Mouse (Mus musculus): ENCODE results near the gene Med20.
"Not testable (repeated sequence)": the region's sequence is repeated elsewhere in the genome, so short reads cannot be mapped to it uniquely, and the experiment has no call there.

The Med20 gene

GRCm38 (mm10) chr17:47628851-47629676 is 17.7 kb downstream of the Med20 start:
- DNase-seq, result peak; percentile 95

DNA sequence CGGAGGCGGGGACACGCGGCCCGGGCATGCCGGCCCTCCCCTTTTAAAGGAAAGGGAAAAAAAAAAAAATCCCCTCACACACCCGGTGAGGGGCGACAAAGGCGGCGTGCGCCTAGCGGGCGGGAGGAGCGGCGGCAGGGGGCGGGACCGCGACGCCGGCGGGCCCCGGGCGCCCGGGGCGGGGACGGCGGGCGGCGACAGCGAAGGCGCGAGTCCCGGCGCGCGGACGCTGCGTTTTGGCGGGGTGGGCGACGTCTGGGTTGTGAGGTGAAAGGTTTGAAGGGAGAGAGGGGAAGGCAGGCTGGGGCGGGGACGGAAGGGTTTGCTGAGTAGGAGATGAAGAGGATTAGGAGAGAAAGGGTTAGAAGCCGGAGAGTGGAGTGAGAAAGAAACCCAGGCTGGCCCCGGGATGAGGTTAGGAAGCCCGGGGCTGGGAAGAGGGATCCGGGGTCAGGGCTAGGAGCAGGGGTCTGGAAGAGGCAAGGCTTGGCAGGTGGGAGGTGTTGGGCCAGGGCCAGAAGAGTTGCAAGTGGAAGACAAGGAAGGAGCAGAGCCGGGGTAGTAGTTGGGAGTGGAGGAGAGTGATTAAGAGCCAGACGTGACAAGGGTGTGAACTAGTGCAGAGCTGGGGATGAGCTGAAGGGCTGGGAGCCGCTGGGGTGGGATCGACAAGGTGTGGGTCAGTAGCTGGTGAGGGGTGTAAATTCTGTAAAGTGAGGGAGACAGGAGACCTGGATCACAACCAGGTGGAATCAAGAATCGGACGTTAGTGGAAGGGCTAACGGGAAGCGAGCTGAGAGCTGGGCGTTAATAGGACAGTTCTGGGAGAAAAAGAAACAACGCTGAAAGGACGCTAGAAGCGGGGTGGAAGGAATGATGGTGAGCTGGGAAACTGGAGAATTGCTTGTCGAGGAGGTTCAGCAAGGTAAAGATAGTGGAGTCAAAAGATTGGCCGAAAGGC is 18.6 kb downstream of the Med20 start:
- peak; percentile 36 for DNase-seq

- DNase-seq, result no peak
Measured at GRCm38 (mm10) chr17:47630678-47631065, 19.3 kb downstream of the Med20 start, which contains the start of gene Usp49. Gene Usp49, plus strand, starts transcription at chr17:47630690.

DNA sequence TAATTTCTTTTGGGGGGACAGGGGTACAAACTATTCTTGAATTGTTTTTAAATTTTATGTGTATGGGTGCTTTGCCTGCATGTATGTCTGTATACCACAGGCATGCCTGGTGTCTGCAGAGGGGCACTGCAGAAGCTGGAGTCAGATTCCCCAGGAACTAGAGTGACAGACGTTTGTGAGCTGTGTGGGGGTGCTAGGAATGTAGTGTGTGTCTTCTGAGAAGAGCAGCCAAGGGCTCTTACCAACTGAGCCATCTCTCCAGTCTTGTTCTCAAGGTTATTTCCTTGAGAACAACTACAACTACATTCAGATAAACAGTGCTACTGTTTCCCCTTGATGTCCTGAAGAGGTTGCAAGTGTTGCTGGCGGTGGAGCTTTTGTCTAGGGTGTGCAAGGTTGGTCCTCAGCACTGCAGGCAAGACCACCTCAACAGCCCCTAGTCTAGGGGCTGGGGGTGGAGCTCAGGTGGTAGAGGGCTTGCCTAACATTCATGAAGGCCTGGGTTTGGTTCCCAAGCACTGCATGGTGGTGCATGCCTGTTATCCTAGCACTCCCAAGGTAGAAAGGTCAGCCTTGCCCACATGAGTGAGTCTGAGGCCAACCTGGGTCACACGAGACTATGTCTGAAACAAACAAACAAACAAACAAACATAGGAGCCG is 20.9 kb downstream of the Med20 start:
- DNase-seq, result no peak

DNA sequence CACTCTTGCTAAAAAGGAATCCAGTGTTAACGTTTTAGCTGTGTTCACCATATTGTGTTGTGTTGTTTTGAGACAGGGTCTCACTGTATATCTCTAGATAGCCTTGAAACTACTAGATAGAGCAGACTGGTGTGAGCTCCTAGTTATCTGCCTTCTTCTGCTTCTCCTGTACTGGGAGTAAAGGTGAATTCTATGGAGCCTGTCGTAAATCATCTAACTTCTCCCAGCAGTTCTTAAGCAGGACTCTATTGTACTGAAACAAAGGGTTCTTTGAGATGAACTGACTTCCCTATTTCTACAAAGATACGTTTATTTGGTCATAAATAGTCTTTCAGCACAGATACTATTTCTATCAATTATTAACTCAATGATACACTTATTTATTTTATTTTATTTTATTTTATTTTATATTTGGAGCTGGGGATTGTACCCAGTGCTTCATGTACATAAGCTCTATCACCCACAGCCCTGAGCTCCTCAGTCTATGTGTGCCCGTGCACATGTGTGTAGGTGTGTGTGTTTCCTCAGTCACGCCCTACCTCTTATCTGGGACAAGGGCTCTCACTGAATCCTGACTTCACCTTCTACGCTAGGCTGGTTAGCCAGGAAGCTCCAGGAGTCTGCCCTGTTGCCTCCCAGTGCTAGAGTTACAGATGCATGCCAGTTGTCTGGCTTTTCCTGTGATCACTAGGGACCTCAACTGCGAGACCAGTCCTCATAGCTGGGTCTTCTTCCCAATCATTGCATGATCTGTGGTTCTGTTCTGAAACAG is 22.8 kb downstream of the Med20 start:
- no peak for DNase-seq

DNA sequence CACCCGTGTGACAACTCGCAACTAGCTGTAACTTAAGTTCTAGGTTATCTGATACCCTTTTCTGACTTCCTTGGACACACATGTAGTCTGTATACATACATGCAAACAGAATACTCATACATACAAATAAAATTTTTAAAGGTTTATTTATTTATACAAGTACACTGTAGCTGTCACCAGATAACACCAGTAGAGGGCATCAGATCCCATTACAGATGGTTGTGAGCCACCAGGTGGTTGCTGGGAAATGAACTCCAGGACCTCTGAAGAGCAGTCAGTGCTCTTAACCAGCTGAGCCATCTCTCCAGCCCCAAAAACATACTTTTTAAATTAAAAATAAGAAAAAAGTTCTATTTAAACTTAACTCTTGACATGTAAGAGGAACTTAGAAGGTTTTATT is 31.6 kb downstream of the Med20 start:
- DNase-seq, result no peak

GRCm38 (mm10) chr17:47646683-47647082 is 35.3 kb downstream of the Med20 start:
- peak; percentile 79 for DNase-seq

GRCm38 (mm10) chr17:47648966-47649365 is 37.6 kb downstream of the Med20 start:
- no peak for DNase-seq

- no peak for DNase-seq
Measured at GRCm38 (mm10) chr17:47651953-47652352, 40.6 kb downstream of the Med20 start.

DNA sequence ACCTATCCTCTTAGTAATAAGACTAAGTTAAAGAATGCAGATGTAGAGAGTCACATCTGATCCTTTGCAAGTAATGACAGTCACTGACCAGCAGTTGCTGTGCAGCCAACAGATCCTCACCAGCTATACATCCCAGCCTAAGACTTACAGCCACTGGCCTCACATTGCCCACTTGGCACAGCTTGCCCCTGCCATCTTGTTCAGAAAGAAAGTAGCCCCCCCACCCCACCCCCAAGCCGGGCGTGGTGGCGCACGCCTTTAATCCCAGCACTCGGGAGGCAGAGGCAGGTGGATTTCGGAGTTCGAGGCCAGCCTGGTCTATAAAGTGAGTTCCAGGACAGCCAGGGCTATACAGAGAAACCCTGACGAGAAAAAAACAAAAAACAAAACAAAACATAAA is 43.0 kb downstream of the Med20 start:
- DNase-seq, result not testable (repeated sequence)

- DNase-seq, result no peak
Measured at GRCm38 (mm10) chr17:47655697-47656096, 44.3 kb downstream of the Med20 start.

- DNase-seq, result no peak
Measured at GRCm38 (mm10) chr17:47657901-47658300, 46.5 kb downstream of the Med20 start.

DNA sequence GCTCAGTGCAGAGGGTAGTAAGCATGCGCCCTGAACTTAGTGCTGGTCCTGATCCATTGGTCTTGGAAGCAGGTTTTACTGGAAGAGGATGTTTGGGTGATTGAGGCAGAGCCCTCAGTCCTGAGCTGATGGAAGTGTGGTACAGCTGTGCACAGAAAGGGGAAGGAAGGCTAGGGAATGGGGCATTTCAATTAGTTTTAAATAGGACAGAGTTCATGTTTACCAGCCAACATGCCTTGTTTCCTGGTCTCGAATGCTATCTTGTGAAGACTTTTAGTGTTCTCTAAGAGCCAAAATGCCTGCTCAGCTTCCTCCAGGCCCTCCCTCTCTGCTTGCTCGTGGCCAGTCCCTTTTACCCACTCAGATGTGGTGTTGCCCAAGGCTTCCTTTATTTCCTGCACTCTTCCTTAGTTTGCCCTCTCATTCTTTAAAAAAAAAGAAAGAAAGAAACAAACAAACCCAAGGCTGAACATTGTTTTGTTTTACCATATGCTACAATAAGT is 47.4 kb downstream of the Med20 start:
- DNase-seq, result no peak

- DNase-seq, result no peak
Measured at GRCm38 (mm10) chr17:47663009-47663713, 51.8 kb downstream of the Med20 start.

DNA sequence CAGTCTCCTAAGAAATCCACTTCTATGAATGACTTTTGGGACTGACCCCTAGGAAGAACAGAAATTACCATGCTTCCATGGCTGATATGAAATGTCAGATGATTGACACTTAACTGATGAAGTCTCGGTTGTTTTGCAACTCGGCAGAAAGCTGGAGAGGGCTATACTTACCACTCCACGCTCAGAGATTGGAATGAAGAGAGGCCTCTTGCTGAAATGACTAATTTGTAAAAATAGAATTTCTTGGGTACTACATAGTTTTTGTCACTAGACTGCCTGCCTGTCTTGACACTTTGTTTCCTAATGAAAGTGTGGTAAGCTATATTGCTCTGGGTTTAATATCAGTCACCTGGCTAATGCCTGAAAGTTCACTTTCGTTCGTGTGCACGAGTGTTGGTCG is 53.1 kb downstream of the Med20 start:
- no peak for DNase-seq

GRCm38 (mm10) chr17:47669166-47669565 is 57.8 kb downstream of the Med20 start:
- no peak for DNase-seq

GRCm38 (mm10) chr17:47671988-47672310 is 60.6 kb downstream of the Med20 start:
- DNase-seq, result no peak

GRCm38 (mm10) chr17:47672311-47673111 is 61.1 kb downstream of the Med20 start:
- peak; percentile 72 for DNase-seq
